Mouse (Mus musculus): ENCODE data around the gene E330021D16Rik. TPM values are rescaled to one million over a fixed set of nuclear protein-coding genes. Genes with fewer than 3 reads are reported as not detected.

Gene E330021D16Rik
- polyA plus RNA-seq, 1 experiment = not detected

DNA sequence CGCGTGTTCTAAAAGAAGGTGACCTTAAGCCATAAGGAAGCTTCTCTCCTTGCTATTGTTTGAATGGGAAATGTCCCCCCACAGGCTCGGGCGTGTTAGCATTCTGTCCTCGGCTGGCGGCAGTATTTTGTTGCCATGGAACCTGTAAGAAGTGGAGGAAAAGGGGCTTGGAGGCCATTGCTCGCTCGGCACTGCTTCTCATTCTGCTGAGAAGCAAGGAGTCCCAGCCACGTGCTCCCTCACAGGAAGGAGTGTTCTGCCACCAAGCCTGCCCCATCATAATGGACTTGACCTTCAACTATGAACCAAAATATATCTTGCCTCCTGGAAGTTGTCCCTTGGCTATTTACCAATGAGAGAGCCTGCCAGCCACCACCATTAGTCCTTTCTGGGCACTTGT, 25.1 kb downstream of the E330021D16Rik start:
- Histone ChIP-seq H3K4me3 (replicated peaks) (no peak overlapping the region), H3K9me3 (peaks cover 12% of the 10 kb centered on the region), H3K27me3 (replicated peaks) (no peaks in the 10 kb centered on the region), H3K36me3 (replicated peaks; ENCODE audit: low read length) (no peaks in the 10 kb centered on the region), H3K4me1 (no peaks in the 10 kb centered on the region)
- TF ChIP-seq GATA1 (IDR thresholded peaks at IDR 0.05; ENCODE audit: borderline replicate concordance, low read length) = no peak
- no peak for TF ChIP-seq FLI1 (IDR thresholded peaks at IDR 0.05; ENCODE audit: low read length)

DNA sequence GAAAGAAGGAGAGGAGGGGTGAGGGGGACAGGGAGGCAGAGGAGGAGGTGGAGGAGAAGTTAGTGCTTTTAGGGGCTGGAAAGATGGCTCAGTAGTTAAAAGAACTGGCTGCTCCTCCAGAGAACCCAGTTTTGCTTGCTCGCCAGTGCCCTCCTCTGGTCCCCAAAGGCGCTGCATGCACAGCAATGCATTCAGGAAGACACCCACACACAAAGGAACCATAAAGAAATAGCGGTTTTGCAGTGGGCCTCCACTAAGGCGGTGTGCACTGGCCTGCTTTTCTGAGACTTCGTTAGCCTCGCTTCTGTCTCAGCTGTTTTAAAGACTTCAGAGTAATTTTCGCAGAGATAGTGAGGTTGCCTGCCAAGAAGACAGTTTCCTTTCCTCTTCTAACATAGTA, 30.1 kb downstream of the E330021D16Rik start:
- no peaks in the 10 kb centered on the region for H3K36me3 ChIP-seq (replicated peaks; ENCODE audit: low read length)
- TF ChIP-seq GATA1 (IDR thresholded peaks at IDR 0.05; ENCODE audit: borderline replicate concordance, low read length) (no peak), FLI1 (IDR thresholded peaks at IDR 0.05; ENCODE audit: low read length) (no peak)
- no peaks in the 10 kb centered on the region for H3K4me1 ChIP-seq
- H3K4me3 ChIP-seq (replicated peaks) = no peak overlapping the region
- no peaks in the 10 kb centered on the region for H3K27me3 ChIP-seq (replicated peaks)
- peaks cover 15% of the 10 kb centered on the region for H3K9me3 ChIP-seq

DNA sequence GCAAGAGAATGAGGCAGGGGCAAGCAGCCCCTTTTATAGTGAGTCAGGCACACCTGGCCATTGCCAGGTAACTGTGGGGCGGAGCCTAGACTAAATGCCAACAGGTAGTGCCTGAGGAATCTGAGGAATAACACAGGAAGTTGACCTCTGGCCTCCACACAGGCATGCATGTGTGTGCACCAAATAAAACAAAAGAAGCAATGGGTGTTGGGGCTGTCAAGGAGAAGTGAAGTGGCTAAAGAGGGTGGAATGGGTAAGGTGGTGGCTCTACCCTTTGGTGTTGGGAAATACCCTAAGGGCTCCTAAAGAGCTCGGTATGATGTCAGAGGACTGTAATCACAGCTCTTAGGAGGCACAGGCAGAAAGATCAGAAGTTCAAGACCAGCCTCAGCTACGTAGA, 32.2 kb downstream of the E330021D16Rik start:
- no peaks in the 10 kb centered on the region for H3K4me1 ChIP-seq
- no peaks in the 10 kb centered on the region for H3K36me3 ChIP-seq (replicated peaks; ENCODE audit: low read length)
- no peaks in the 10 kb centered on the region for H3K27me3 ChIP-seq (replicated peaks)
- TF ChIP-seq FLI1 (IDR thresholded peaks at IDR 0.05; ENCODE audit: low read length) (no peak), GATA1 (IDR thresholded peaks at IDR 0.05; ENCODE audit: borderline replicate concordance, low read length) (no peak)
- H3K9me3 ChIP-seq = peaks cover 15% of the 10 kb centered on the region
- no peak overlapping the region for H3K4me3 ChIP-seq (replicated peaks)

GRCm38 (mm10) chr6:136376097-136376496, 39.3 kb downstream of the E330021D16Rik start:
- Histone ChIP-seq H3K9me3 (no peaks in the 10 kb centered on the region), H3K4me3 (replicated peaks) (no peak overlapping the region), H3K27me3 (replicated peaks) (no peaks in the 10 kb centered on the region), H3K4me1 (no peaks in the 10 kb centered on the region), H3K36me3 (replicated peaks; ENCODE audit: low read length) (no peaks in the 10 kb centered on the region)
- TF ChIP-seq FLI1 (IDR thresholded peaks at IDR 0.05; ENCODE audit: low read length) (no peak), GATA1 (IDR thresholded peaks at IDR 0.05; ENCODE audit: borderline replicate concordance, low read length) (no peak)

DNA sequence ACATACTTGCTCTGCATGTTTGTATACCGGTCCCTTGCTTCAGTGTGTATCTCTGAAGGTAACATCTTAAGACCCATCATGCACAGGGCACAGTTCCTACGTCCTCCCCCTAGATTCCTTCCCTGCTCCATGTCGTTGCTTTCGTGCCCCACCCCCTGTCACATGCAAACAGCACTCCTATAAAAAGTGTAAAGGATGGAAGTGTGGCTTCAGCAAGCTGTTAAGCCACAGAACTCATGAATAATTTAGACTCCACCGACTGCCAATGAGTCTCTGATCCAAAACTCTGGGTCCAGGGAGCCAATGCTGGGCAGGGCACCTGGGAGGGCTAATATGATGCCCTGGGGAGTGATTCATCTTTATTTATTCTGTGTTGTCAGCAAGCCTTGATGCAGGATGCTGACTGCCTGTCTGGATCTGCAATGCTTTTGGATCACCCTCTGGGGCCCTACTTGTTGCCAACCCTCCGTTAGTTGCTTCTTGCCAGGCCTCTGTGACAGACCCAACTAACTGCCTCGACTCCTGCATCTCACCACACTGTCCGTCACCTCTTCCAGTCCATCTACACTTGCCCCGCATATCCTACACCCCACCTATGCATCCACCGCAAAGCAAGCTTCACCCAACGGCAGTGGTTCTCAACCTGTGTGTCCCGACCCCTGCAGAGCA, 50.8 kb downstream of the E330021D16Rik start:
- no peaks in the 10 kb centered on the region for H3K36me3 ChIP-seq (replicated peaks; ENCODE audit: low read length)
- no peak for TF ChIP-seq GATA1 (IDR thresholded peaks at IDR 0.05; ENCODE audit: borderline replicate concordance, low read length)
- TF ChIP-seq FLI1 (IDR thresholded peaks at IDR 0.05; ENCODE audit: low read length) = no peak
- H3K9me3 ChIP-seq = peaks cover 8% of the 10 kb centered on the region
- H3K4me3 ChIP-seq (replicated peaks) = peak overlapping the region; percentile 14
- no peaks in the 10 kb centered on the region for H3K4me1 ChIP-seq
- no peaks in the 10 kb centered on the region for H3K27me3 ChIP-seq (replicated peaks)

GRCm38 (mm10) chr6:136364008-136364407, 51.4 kb downstream of the E330021D16Rik start:
- peaks cover 8% of the 10 kb centered on the region for H3K9me3 ChIP-seq

GRCm38 (mm10) chr6:136363313-136363712, 52.1 kb downstream of the E330021D16Rik start:
- Histone ChIP-seq H3K36me3 (replicated peaks; ENCODE audit: low read length) (no peaks in the 10 kb centered on the region), H3K4me1 (no peaks in the 10 kb centered on the region), H3K27me3 (replicated peaks) (no peaks in the 10 kb centered on the region), H3K9me3 (peaks cover 8% of the 10 kb centered on the region), H3K4me3 (replicated peaks) (no peak overlapping the region)
- TF ChIP-seq GATA1 (IDR thresholded peaks at IDR 0.05; ENCODE audit: borderline replicate concordance, low read length) (no peak), FLI1 (IDR thresholded peaks at IDR 0.05; ENCODE audit: low read length) (no peak)

More at GRCm38 (mm10) chr6:136364008-136364407, 51.4 kb downstream of the E330021D16Rik start:
- no peaks in the 10 kb centered on the region for H3K27me3 ChIP-seq (replicated peaks)
- no peak overlapping the region for H3K4me3 ChIP-seq (replicated peaks)
- H3K4me1 ChIP-seq = no peaks in the 10 kb centered on the region
- no peak for TF ChIP-seq GATA1 (IDR thresholded peaks at IDR 0.05; ENCODE audit: borderline replicate concordance, low read length)
- TF ChIP-seq FLI1 (IDR thresholded peaks at IDR 0.05; ENCODE audit: low read length) = no peak
- H3K36me3 ChIP-seq (replicated peaks; ENCODE audit: low read length) = no peaks in the 10 kb centered on the region

- no peaks in the 10 kb centered on the region for H3K9me3 ChIP-seq
- no peaks in the 10 kb centered on the region for H3K4me1 ChIP-seq
- peaks cover 2% of the 10 kb centered on the region for H3K27me3 ChIP-seq (replicated peaks)
- H3K36me3 ChIP-seq (replicated peaks; ENCODE audit: low read length) = no peaks in the 10 kb centered on the region
- no peak overlapping the region for H3K4me3 ChIP-seq (replicated peaks)
- TF ChIP-seq FLI1 (IDR thresholded peaks at IDR 0.05; ENCODE audit: low read length) = no peak
- TF ChIP-seq GATA1 (IDR thresholded peaks at IDR 0.05; ENCODE audit: borderline replicate concordance, low read length) = no peak
Observed at GRCm38 (mm10) chr6:136358471-136358870, 56.9 kb downstream of the E330021D16Rik start.

DNA sequence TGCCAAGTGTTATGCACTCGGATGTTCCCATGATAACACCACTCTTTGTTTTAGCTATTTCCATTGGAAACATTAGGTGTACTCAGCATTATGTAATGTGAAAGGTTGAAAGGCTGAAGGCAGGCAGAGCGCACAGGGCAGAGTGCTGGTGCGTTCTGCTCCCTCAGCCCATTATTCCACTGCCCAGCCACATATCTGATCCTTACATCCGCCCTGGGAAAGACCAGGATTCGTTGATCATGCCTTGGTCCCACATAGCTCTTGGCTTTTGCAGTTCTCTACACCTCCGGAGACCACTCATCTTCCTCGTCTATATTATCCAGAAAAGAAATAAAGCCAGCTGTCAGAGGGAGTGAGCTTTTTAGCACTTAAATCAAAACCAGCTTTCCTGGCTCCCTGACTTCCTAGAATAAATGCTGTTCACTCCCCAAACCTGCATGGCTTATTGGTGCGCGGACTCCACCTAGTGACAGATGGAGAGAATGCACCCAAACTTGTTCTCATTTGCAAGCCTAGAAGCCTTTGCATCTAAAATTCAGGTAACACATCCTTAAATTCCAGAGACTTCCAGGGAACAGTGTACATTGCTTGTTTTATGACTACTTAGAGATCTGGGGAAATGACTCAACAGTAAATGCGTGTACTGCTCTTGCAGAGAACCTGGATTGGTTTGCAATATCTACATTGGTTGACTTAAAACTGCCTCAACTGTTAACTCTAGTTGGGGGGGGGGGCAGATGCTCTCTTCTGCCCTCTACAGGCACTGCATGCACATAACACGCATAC, 61.8 kb downstream of the E330021D16Rik start:
- Histone ChIP-seq H3K27me3 (replicated peaks) (peaks cover 2% of the 10 kb centered on the region), H3K4me1 (no peaks in the 10 kb centered on the region), H3K9me3 (no peaks in the 10 kb centered on the region), H3K36me3 (replicated peaks; ENCODE audit: low read length) (no peaks in the 10 kb centered on the region), H3K4me3 (replicated peaks) (no peak overlapping the region)
- TF ChIP-seq FLI1 (IDR thresholded peaks at IDR 0.05; ENCODE audit: low read length) = no peak
- TF ChIP-seq GATA1 (IDR thresholded peaks at IDR 0.05; ENCODE audit: borderline replicate concordance, low read length) = no peak

Other genes starting within 250 kb of the E330021D16Rik start
- not detected in 2 replicates for gene Grin2b, start 242.1 kb downstream of the E330021D16Rik start, polyA plus RNA-seq (2012; ENCODE audit: insufficient read depth, low replicate concordance)
- gene Gm8994, start 88.0 kb downstream of the E330021D16Rik start, polyA plus RNA-seq (2012; ENCODE audit: insufficient read depth, low replicate concordance) = 0.11 TPM in 1 of 2 replicates, not detected in the other
- 4.6 and 12.1 TPM in 2 replicates for gene Atf7ip, start 90.6 kb upstream of the E330021D16Rik start, polyA plus RNA-seq (2012; ENCODE audit: insufficient read depth, low replicate concordance)
- gene Plbd1, start 246.4 kb upstream of the E330021D16Rik start, polyA plus RNA-seq (2012; ENCODE audit: insufficient read depth, low replicate concordance) = 1.1 and 9.9 TPM in 2 replicates